Mouse (Mus musculus): ENCODE measurements at regions not wholly inside any gene's neighbourhood (a gene's known extent, or its start where the extent isn't known, plus 50 kb on each side); places are given as distances from the start of the nearest gene placed in this dataset.

DNA sequence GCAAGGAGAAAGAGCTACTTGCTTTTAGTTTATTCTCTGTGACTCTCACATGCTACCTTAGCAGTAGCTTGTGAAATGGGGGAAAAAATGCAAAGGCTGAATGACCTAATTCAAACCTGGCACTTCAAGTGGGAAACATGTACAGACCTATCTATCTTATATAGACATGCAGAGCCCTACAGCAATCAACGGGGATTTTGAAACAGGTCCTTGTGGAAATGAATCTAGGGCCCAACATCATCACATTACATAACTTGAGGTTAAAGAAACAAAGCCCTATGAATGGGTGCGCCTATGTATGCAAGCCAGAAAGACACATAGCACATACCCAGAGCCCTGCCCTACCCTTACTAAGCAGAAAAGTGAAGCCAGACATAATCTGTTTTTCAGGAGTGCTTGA, 371.8 kb upstream of the A1bg start:
- no peaks in the 10 kb centered on the region for H3K4me1 ChIP-seq (ENCODE audit: control insufficient read depth, insufficient read depth, low read length)
- H3K4me3 ChIP-seq (ENCODE audit: insufficient read depth, low read depth, low read length), result no peak overlapping the region
- no peak overlapping the region for H3K9ac ChIP-seq (ENCODE audit: low read depth, low read length)
- DNase-seq (ENCODE audit: extremely low read depth, low read depth, low spot score), result no peak
- H3K27me3 ChIP-seq (ENCODE audit: control insufficient read depth, insufficient read depth, low read length), result no peaks in the 10 kb centered on the region
- no peak overlapping the region for H3K27ac ChIP-seq (replicated peaks; ENCODE audit: insufficient read depth, low read depth, low read length)
- no peaks in the 10 kb centered on the region for H3K79me2 ChIP-seq (ENCODE audit: control insufficient read depth, insufficient read depth, low read length)
- 89% methylated on average over 2 of the region's 2 CpGs for WGBS
- TF ChIP-seq CTCF (IDR thresholded peaks at IDR 0.05; ENCODE audit: low read depth, low read length) (no peak), POLR2A (IDR thresholded peaks at IDR 0.05; ENCODE audit: extremely low read depth, insufficient read depth, low read length) (no peak)
- H3K36me3 ChIP-seq (ENCODE audit: control insufficient read depth, insufficient read depth, low read length), result no peaks in the 10 kb centered on the region

DNA sequence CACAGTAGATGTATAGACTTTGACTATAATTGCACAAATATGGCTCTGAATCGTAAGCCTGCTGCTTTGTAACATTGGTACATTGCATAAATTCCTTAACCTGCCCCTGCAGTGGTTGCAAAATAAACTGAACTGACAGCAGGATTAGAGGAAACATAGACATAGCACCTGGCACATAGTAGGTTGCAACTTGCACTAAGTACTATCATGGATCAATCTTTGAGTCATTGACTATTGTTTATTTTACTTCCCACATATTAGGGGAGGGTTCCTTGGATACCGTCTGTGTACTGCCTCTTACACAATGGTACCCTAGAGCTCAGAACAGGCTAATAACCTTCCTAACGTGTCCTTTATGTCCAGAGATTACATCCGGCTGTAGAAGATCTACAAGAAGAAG, 371.3 kb upstream of the A1bg start:
- no peak for TF ChIP-seq CTCF (IDR thresholded peaks at IDR 0.05; ENCODE audit: low read depth, low read length)
- TF ChIP-seq POLR2A (IDR thresholded peaks at IDR 0.05; ENCODE audit: extremely low read depth, insufficient read depth, low read length), result no peak
- H3K36me3 ChIP-seq (ENCODE audit: control insufficient read depth, insufficient read depth, low read length), result no peaks in the 10 kb centered on the region
- no peaks in the 10 kb centered on the region for H3K27me3 ChIP-seq (ENCODE audit: control insufficient read depth, insufficient read depth, low read length)
- H3K27ac ChIP-seq (replicated peaks; ENCODE audit: insufficient read depth, low read depth, low read length), result no peak overlapping the region
- no peak for DNase-seq (ENCODE audit: extremely low read depth, low read depth, low spot score)
- WGBS, result 72% methylated on average over 4 of the region's 4 CpGs
- no peaks in the 10 kb centered on the region for H3K79me2 ChIP-seq (ENCODE audit: control insufficient read depth, insufficient read depth, low read length)
- H3K4me3 ChIP-seq (ENCODE audit: insufficient read depth, low read depth, low read length), result no peak overlapping the region
- H3K9ac ChIP-seq (ENCODE audit: low read depth, low read length), result no peak overlapping the region
- no peaks in the 10 kb centered on the region for H3K4me1 ChIP-seq (ENCODE audit: control insufficient read depth, insufficient read depth, low read length)

DNA sequence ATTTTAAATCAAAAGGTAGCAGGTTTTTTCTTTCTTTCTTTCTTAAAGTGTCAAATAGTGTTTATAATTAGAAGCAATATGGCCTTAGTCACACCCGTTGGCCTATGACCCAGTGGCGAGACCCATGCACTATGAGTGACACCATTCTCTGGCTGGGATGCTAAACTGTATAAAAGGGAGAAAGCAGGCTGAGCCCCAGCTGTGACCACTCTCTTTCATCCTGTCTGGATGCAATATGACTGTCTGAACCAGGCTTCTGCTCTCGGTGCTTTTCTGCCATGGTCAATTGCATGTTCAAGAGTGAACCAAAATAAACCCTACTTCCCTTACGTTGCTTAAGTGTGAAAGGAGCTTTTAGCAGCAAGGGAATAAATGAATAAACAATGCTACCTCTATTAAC, 346.0 kb upstream of the A1bg start:
- no peak for DNase-seq (ENCODE audit: extremely low read depth, low read depth, low spot score)
- Histone ChIP-seq H3K36me3 (ENCODE audit: control insufficient read depth, insufficient read depth, low read length) (no peaks in the 10 kb centered on the region), H3K9ac (ENCODE audit: low read depth, low read length) (no peak overlapping the region), H3K79me2 (ENCODE audit: control insufficient read depth, insufficient read depth, low read length) (no peaks in the 10 kb centered on the region), H3K27me3 (ENCODE audit: control insufficient read depth, insufficient read depth, low read length) (no peaks in the 10 kb centered on the region), H3K27ac (replicated peaks; ENCODE audit: insufficient read depth, low read depth, low read length) (no peak overlapping the region), H3K4me1 (ENCODE audit: control insufficient read depth, insufficient read depth, low read length) (no peaks in the 10 kb centered on the region), H3K4me3 (ENCODE audit: insufficient read depth, low read depth, low read length) (no peak overlapping the region)
- 88% methylated on average over 4 of the region's 4 CpGs for WGBS
- TF ChIP-seq CTCF (IDR thresholded peaks at IDR 0.05; ENCODE audit: low read depth, low read length), result no peak
- no peak for TF ChIP-seq POLR2A (IDR thresholded peaks at IDR 0.05; ENCODE audit: extremely low read depth, insufficient read depth, low read length)

DNA sequence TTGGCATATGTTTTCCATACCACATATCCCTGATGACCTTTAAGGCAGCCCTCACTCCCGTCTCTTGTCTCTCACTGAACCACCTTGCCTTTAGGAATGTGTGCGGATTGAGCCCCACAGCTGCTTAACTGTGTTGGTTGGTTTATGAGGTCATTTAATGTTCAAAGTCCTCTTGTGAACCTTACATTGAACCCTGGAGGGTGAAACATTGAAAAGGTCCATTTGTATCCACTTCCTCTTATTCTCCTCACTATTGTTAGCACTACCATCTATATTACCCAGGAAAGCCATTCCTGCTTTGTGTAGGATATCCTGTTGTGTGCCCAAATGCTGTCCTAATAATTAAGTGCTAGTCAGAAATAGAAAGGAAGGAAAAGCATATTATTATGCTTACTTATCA, 336.2 kb upstream of the A1bg start:
- 71% methylated on average over 2 of the region's 2 CpGs for WGBS
- no peaks in the 10 kb centered on the region for H3K36me3 ChIP-seq (ENCODE audit: control insufficient read depth, insufficient read depth, low read length)
- no peak overlapping the region for H3K4me3 ChIP-seq (ENCODE audit: insufficient read depth, low read depth, low read length)
- DNase-seq (ENCODE audit: extremely low read depth, low read depth, low spot score), result no peak
- no peaks in the 10 kb centered on the region for H3K27me3 ChIP-seq (ENCODE audit: control insufficient read depth, insufficient read depth, low read length)
- H3K27ac ChIP-seq (replicated peaks; ENCODE audit: insufficient read depth, low read depth, low read length), result no peak overlapping the region
- no peaks in the 10 kb centered on the region for H3K79me2 ChIP-seq (ENCODE audit: control insufficient read depth, insufficient read depth, low read length)
- H3K9ac ChIP-seq (ENCODE audit: low read depth, low read length), result no peak overlapping the region
- TF ChIP-seq CTCF (IDR thresholded peaks at IDR 0.05; ENCODE audit: low read depth, low read length), result no peak
- TF ChIP-seq POLR2A (IDR thresholded peaks at IDR 0.05; ENCODE audit: extremely low read depth, insufficient read depth, low read length), result no peak
- no peaks in the 10 kb centered on the region for H3K4me1 ChIP-seq (ENCODE audit: control insufficient read depth, insufficient read depth, low read length)

DNA sequence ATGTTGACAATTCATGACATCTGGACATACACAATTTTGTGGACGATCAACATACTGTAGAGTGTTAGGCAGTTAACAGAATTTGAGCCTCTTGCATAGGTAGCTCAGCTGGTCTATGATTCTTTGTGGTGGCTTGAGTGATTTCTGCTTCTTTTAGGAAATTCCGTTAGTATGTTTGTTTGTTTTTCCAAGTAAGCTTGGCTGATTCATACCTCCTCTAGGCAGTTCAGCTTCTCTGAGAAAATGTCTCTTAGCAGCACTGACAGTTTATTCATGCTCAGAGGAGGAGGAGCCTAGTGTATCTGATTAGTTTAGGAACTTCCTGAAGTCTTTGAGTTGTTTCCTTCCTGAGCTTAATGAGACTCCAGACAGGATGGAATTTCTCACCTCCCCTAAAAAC, 321.7 kb upstream of the A1bg start:
- Histone ChIP-seq H3K36me3 (ENCODE audit: control insufficient read depth, insufficient read depth, low read length) (no peaks in the 10 kb centered on the region), H3K4me1 (ENCODE audit: control insufficient read depth, insufficient read depth, low read length) (no peaks in the 10 kb centered on the region), H3K9ac (ENCODE audit: low read depth, low read length) (no peak overlapping the region), H3K4me3 (ENCODE audit: insufficient read depth, low read depth, low read length) (no peak overlapping the region), H3K79me2 (ENCODE audit: control insufficient read depth, insufficient read depth, low read length) (no peaks in the 10 kb centered on the region), H3K27ac (replicated peaks; ENCODE audit: insufficient read depth, low read depth, low read length) (no peak overlapping the region), H3K27me3 (ENCODE audit: control insufficient read depth, insufficient read depth, low read length) (no peaks in the 10 kb centered on the region)
- whole genome bisulfite sequencing, result 81% methylated on average over 2 of the region's 2 CpGs
- DNase-seq (ENCODE audit: extremely low read depth, low read depth, low spot score), result no peak
- no peak for TF ChIP-seq POLR2A (IDR thresholded peaks at IDR 0.05; ENCODE audit: extremely low read depth, insufficient read depth, low read length)
- TF ChIP-seq CTCF (IDR thresholded peaks at IDR 0.05; ENCODE audit: low read depth, low read length), result no peak

DNA sequence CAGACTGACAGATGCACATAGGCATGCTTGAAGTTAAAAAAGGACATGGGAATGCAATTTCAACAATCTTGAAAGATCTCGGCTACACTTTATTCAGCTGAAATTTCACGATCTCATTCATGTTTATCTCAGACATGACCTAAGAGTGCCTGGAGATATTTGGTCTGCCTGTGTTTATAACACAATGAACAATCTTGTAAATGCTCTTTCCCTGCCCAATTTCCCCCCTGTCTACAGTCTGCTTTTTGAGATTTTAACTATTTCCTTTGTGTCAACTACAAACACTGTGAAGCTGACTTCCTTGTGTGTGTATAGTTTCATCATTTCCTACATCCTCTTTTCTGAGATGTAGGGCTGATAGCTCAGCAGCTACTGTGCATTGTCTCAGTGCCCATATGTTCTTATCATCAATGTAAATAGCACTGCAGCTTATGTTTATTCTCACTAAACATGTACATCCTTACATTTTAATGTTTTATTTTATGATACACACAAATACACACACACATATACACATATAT, 319.4 kb upstream of the A1bg start:
- TF ChIP-seq POLR2A (IDR thresholded peaks at IDR 0.05; ENCODE audit: extremely low read depth, insufficient read depth, low read length) (no peak), CTCF (IDR thresholded peaks at IDR 0.05; ENCODE audit: low read depth, low read length) (no peak)
- H3K4me1 ChIP-seq (ENCODE audit: control insufficient read depth, insufficient read depth, low read length), result no peaks in the 10 kb centered on the region
- WGBS, result 78% methylated on average over 2 of the region's 2 CpGs
- H3K27ac ChIP-seq (replicated peaks; ENCODE audit: insufficient read depth, low read depth, low read length), result no peak overlapping the region
- H3K9ac ChIP-seq (ENCODE audit: low read depth, low read length), result no peak overlapping the region
- DNase-seq (ENCODE audit: extremely low read depth, low read depth, low spot score), result no peak
- H3K36me3 ChIP-seq (ENCODE audit: control insufficient read depth, insufficient read depth, low read length), result no peaks in the 10 kb centered on the region
- no peak overlapping the region for H3K4me3 ChIP-seq (ENCODE audit: insufficient read depth, low read depth, low read length)
- no peaks in the 10 kb centered on the region for H3K79me2 ChIP-seq (ENCODE audit: control insufficient read depth, insufficient read depth, low read length)
- H3K27me3 ChIP-seq (ENCODE audit: control insufficient read depth, insufficient read depth, low read length), result no peaks in the 10 kb centered on the region

Measured in liver, adult 2 months (tissue).